9 mouse cellular contexts compared by ENCODE assay signal in genomic region chr8:12607223-12607622, GRCm38 (mm10). TPM values are rescaled to one million over a fixed set of nuclear protein-coding genes. Genes with fewer than 3 reads are reported as not detected.
DNase-seq lines count a peak whose midpoint lies in the region; ATAC-seq lines count a peak whose summit lies in the region.
"Had no signal": no experiment of that assay in that cellular context is flagged by ENCODE, and none has a peak within 500 bp of the region (broad histone marks: within the 10 kb centered on the region; RNA-seq: fewer than 3 reads in every experiment).

No protein-coding gene starts in this region.

- ATAC-seq in cerebellum, adult (ENCODE audit: insufficient number of reproducible peaks, low FRiP score, low TSS enrichment): peak; percentile 71
- ATAC-seq in forebrain, embryonic 14.5 days: peak; percentile 78
- peak; percentile 42; the same call in 1 of the 2 replicates for ATAC-seq in hindbrain, embryonic 15.5 days (ENCODE audit: low FRiP score, low read depth)

- DNase-seq in MN1 (ENCODE audit: low spot score): peak; percentile 53
- DNase-seq in forebrain, embryonic 14.5 days (ENCODE audit: low spot score): peak; percentile 82
- peak; percentile 86 to 88 for DNase-seq in layer of hippocampus, postnatal 10 days (ENCODE audit: low spot score in 2 of 2)
- DNase-seq in lung, postnatal 25 days (ENCODE audit: low spot score): peak; percentile 78
- peak; percentile 67 for DNase-seq in retina, postnatal 7 days (ENCODE audit: low read depth, low spot score)
- peak; percentile 53 to 73 for DNase-seq in urinary bladder, adult 18-20 months (ENCODE audit: low spot score in 2 of 2)

- H3K27me3 ChIP-seq in forebrain, embryonic 14.5 days (replicated peaks; ENCODE audit: control insufficient read depth, insufficient read depth, low read length): no peaks in the 10 kb centered on the region
- no peaks in the 10 kb centered on the region for H3K27me3 ChIP-seq in hindbrain, embryonic 15.5 days

- H3K9me3 ChIP-seq in forebrain, embryonic 14.5 days (replicated peaks; ENCODE audit: control insufficient read depth, low read length): no peaks in the 10 kb centered on the region
- no peaks in the 10 kb centered on the region for H3K9me3 ChIP-seq in hindbrain, embryonic 15.5 days
- H3K9me3 ChIP-seq: limb, embryonic 12.5 days had no signal

- H3K4me3 ChIP-seq in forebrain, embryonic 14.5 days (ENCODE audit: low read depth, low read length): no peak overlapping the region
- no peak overlapping the region for H3K4me3 ChIP-seq in hindbrain, embryonic 15.5 days
- H3K4me3 ChIP-seq: limb, embryonic 12.5 days had no signal

- no peak overlapping the region for H3K9ac ChIP-seq in forebrain, embryonic 14.5 days (ENCODE audit: low read length)
- H3K9ac ChIP-seq in hindbrain, embryonic 15.5 days: no peak overlapping the region
- H3K9ac ChIP-seq: limb, embryonic 12.5 days had no signal

- 27% methylated on average over 6 of the region's 6 CpGs for WGBS in forebrain, embryonic 14.5 days
- WGBS in hindbrain, embryonic 15.5 days: 33% methylated on average over 6 of the region's 6 CpGs

- no peaks in the 10 kb centered on the region for H3K36me3 ChIP-seq in forebrain, embryonic 14.5 days (ENCODE audit: control insufficient read depth, insufficient read depth, low read length)
- H3K36me3 ChIP-seq in hindbrain, embryonic 15.5 days: no peaks in the 10 kb centered on the region
- H3K36me3 ChIP-seq: limb, embryonic 12.5 days had no signal

- no peaks in the 10 kb centered on the region for H3K4me1 ChIP-seq in forebrain, embryonic 14.5 days (ENCODE audit: control insufficient read depth, insufficient read depth, low read length)
- 0 out of 2 replicates have a peak, but pooled peaks cover 9% of the 10 kb centered on the region for H3K4me1 ChIP-seq in hindbrain, embryonic 15.5 days (replicated peaks)
- H3K4me1 ChIP-seq: limb, embryonic 12.5 days had no signal

- H3K4me2 ChIP-seq in forebrain, embryonic 14.5 days (ENCODE audit: low read length): no peak overlapping the region
- no peak overlapping the region for H3K4me2 ChIP-seq in hindbrain, embryonic 15.5 days
- H3K4me2 ChIP-seq: limb, embryonic 12.5 days had no signal

- H3K27ac ChIP-seq in forebrain, embryonic 14.5 days (ENCODE audit: low read depth, low read length): no peak overlapping the region
- H3K27ac ChIP-seq in hindbrain, embryonic 15.5 days (replicated peaks): no peak overlapping the region
- H3K27ac ChIP-seq: limb, embryonic 12.5 days had no signal

RNA-seq across cellular contexts. Expression of gene Spaca7, which starts 34.4 kb away (rescaled TPM):
- polyA plus RNA-seq in forebrain, embryonic 14.5 days (2014; fragmentation: Nextera tagmentation; extraction: Ambion mirVana): not detected in 2 replicates
- not detected in 2 replicates for polyA plus RNA-seq in hindbrain, embryonic 15.5 days (2015; fragmentation: Nextera tagmentation; extraction: Ambion mirVana)
- not detected for total RNA-seq in layer of hippocampus, postnatal 10 days (2021)
- polyA plus RNA-seq: limb, embryonic 12.5 days had no signal
